8 mouse cellular contexts compared by ENCODE assay signal in the genomic region with DNA sequence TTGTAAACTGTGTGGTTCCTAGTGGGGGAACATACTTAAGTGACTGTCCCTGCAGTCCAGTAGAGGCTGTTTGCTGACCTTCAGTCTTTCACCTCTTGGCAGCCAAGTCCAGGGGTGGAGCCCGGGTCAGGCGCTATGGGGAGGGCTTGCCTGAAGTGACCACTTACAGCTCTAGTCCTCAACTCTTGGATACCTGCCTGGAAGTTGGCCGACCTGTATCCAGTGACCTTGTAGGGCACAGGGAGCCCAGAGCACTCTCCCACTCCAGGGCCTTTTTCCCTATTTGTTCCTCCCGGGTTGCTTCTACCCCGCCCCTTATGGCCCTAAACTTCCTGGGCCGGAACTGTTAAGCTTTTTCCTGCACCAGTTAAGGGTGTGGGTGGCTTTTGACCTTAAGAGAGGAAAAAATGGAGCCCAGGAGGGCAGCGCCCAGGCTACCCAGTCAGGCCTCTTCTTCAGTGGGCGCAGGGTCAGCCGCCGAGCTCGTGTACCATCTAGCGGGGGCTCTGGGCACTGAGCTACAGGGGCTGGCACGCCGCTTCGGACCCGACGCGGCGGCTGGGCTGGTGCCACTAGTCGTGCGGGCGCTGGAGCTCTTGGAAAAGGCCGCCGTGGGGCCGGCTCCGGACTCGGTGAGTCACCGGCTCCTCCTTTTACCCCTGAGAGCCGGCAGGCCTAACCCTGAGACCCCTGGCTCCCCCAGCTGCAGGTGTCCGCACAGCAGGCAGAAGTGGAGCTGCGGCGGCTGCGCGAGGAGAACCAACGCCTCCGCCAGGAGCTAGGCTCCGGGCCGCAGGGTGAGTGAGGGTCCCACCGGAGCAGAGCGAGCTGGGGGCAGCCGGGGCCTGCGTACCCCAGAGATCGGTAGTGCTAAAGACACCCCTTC. TPM values are rescaled to one million over a fixed set of nuclear protein-coding genes. Genes with fewer than 3 reads are reported as not detected.
DNase-seq lines count a peak whose midpoint lies in the region; ATAC-seq and TF ChIP-seq lines count a peak whose summit lies in the region.

Gene Rilp (plus strand): TSS at position 354 of the 886 bp plus-strand sequence.

- peak; percentile 78 for ATAC-seq in heart, embryonic 12.5 days (ENCODE audit: insufficient number of reproducible peaks, low FRiP score)
- peak; percentile 84 for ATAC-seq in kidney, embryonic 15.5 days (replicated peaks; ENCODE audit: low FRiP score)
- ATAC-seq in monocyte, adult 5-6 weeks (replicated peaks; ENCODE audit: insufficient number of reproducible peaks, low FRiP score, low TSS enrichment, poor library complexity, severe bottlenecking), result no peak

- peak within 1 kb of the TSS; percentile 52 for H3K27ac ChIP-seq in bone marrow, adult 2 months (ENCODE audit: control insufficient read depth, insufficient read depth, low read depth, low read length, poor library complexity)
- peak within 1 kb of the TSS; percentile 88 for H3K27ac ChIP-seq in heart, embryonic 12.5 days (ENCODE audit: poor library complexity, severe bottlenecking)
- peak within 1 kb of the TSS; percentile 85 for H3K27ac ChIP-seq in kidney, embryonic 15.5 days
- H3K27ac ChIP-seq in olfactory bulb, adult 2 months (ENCODE audit: insufficient read depth, low read depth, low read length), result peak within 1 kb of the TSS; percentile 54; the same call in 1 of the 2 replicates

- no peaks in the 10 kb centered on the region for H3K27me3 ChIP-seq in erythroblast, embryonic 14.5 days (ENCODE audit: control insufficient read depth)
- no peaks in the 10 kb centered on the region for H3K27me3 ChIP-seq in heart, embryonic 12.5 days (replicated peaks)
- no peaks in the 10 kb centered on the region for H3K27me3 ChIP-seq in kidney, embryonic 15.5 days

- H3K4me3 ChIP-seq in bone marrow, adult 2 months (replicated peaks; ENCODE audit: control insufficient read depth, low read depth, low read length), result peak within 1 kb of the TSS; percentile 56
- peak within 1 kb of the TSS; percentile 70 for H3K4me3 ChIP-seq in erythroblast, embryonic 14.5 days (replicated peaks)
- H3K4me3 ChIP-seq in heart, embryonic 12.5 days, result peak within 1 kb of the TSS; percentile 57
- H3K4me3 ChIP-seq in kidney, embryonic 15.5 days (replicated peaks), result peak within 1 kb of the TSS; percentile 54
- peak within 1 kb of the TSS; percentile 79 for H3K4me3 ChIP-seq in lung, adult 2 months (replicated peaks; ENCODE audit: extremely low read depth, low read depth, low read length)
- H3K4me3 ChIP-seq in olfactory bulb, adult 2 months (ENCODE audit: insufficient read depth, low read depth, low read length), result peak within 1 kb of the TSS; percentile 74

- peak within 1 kb of the TSS; percentile 78 for H3K9ac ChIP-seq in heart, embryonic 12.5 days
- peak within 1 kb of the TSS; percentile 51 for H3K9ac ChIP-seq in kidney, embryonic 15.5 days

- no peaks in the 10 kb centered on the region for H3K9me3 ChIP-seq in erythroblast, embryonic 14.5 days (ENCODE audit: control insufficient read depth, low read length)
- H3K9me3 ChIP-seq in heart, embryonic 12.5 days (replicated peaks), result no peaks in the 10 kb centered on the region
- H3K9me3 ChIP-seq in kidney, embryonic 15.5 days (replicated peaks), result no peaks in the 10 kb centered on the region

- TF ChIP-seq CTCF in bone marrow, adult 2 months (IDR thresholded peaks at IDR 0.05; ENCODE audit: control insufficient read depth, insufficient read depth, low read length), result peak; percentile 22; the same call in 1 of the 2 replicates
- TF ChIP-seq CTCF in lung, adult 2 months (IDR thresholded peaks at IDR 0.05; ENCODE audit: insufficient read depth, low read length), result no peak
- no peak for TF ChIP-seq CTCF in olfactory bulb, adult 2 months (IDR thresholded peaks at IDR 0.05; ENCODE audit: insufficient read depth, low read depth, low read length)

- DNase-seq in MN1 (ENCODE audit: low spot score), result peak; percentile 71
- peak; percentile 83 for DNase-seq in lung, adult 2 months

- peak within 1 kb of the TSS; percentile 96 for H3K4me2 ChIP-seq in heart, embryonic 12.5 days
- H3K4me2 ChIP-seq in kidney, embryonic 15.5 days, result peak within 1 kb of the TSS; percentile 91

- H3K4me1 ChIP-seq in bone marrow, adult 2 months (ENCODE audit: control insufficient read depth, insufficient read depth, low read length), result peaks cover 4% of the 10 kb centered on the region; the same call in 1 of the 2 replicates
- peaks cover 24% of the 10 kb centered on the region for H3K4me1 ChIP-seq in erythroblast, embryonic 14.5 days (ENCODE audit: control insufficient read depth)
- peaks cover 29% of the 10 kb centered on the region for H3K4me1 ChIP-seq in heart, embryonic 12.5 days (replicated peaks)
- H3K4me1 ChIP-seq in kidney, embryonic 15.5 days, result peaks cover 38% of the 10 kb centered on the region
- H3K4me1 ChIP-seq in lung, adult 2 months (ENCODE audit: control insufficient read depth, insufficient read depth, low read length), result peaks cover 8% of the 10 kb centered on the region
- peaks cover 15% of the 10 kb centered on the region for H3K4me1 ChIP-seq in olfactory bulb, adult 2 months (ENCODE audit: control insufficient read depth, insufficient read depth, low read length)

- H3K36me3 ChIP-seq in erythroblast, embryonic 14.5 days (ENCODE audit: control insufficient read depth), result peaks cover 62% of the 10 kb centered on the region
- peaks cover 40% of the 10 kb centered on the region for H3K36me3 ChIP-seq in heart, embryonic 12.5 days
- H3K36me3 ChIP-seq in kidney, embryonic 15.5 days, result peaks cover 46% of the 10 kb centered on the region

- 5% methylated on average over 43 of the region's 43 CpGs for WGBS in bone marrow, adult 2 months
- under 1% methylated on average over 43 of the region's 43 CpGs for WGBS in heart, embryonic 12.5 days
- WGBS in kidney, embryonic 15.5 days, result 1% methylated on average over 43 of the region's 43 CpGs
- WGBS in lung, adult 2 months, result 2% methylated on average over 43 of the region's 43 CpGs
- 3% methylated on average over 43 of the region's 43 CpGs for WGBS in olfactory bulb, adult 2 months

- no peak for TF ChIP-seq POLR2A in bone marrow, adult 2 months (IDR thresholded peaks at IDR 0.05; ENCODE audit: borderline replicate concordance, control insufficient read depth, low read depth, low read length)
- 0 out of 2 replicates have a peak, but pooled peaks have one; percentile 37 for TF ChIP-seq POLR2A in lung, adult 2 months (IDR thresholded peaks at IDR 0.05; ENCODE audit: borderline replicate concordance, extremely low read depth, low read depth, low read length)
- no peak for TF ChIP-seq POLR2A in olfactory bulb, adult 2 months (IDR thresholded peaks at IDR 0.05; ENCODE audit: insufficient read depth, low read depth, low read length)

RNA-seq across cellular contexts. Expression of gene Rilp, which starts in this region (rescaled TPM):
- 1.3 and 3.2 TPM in 2 replicates for polyA plus RNA-seq in bone marrow, adult 2 months (2011; ENCODE audit: insufficient read depth, insufficient read length, low replicate concordance, missing spikeins)
- polyA plus RNA-seq in erythroblast, embryonic 14.5 days (2012), result 0.10 TPM in 1 of 2 replicates, not detected in the other
- polyA plus RNA-seq in heart, embryonic 12.5 days (2016; fragmentation: Nextera tagmentation; extraction: Ambion mirVana), result 1.4 and 2.3 TPM in 2 replicates
- polyA plus RNA-seq in kidney, embryonic 15.5 days (2015; fragmentation: Nextera tagmentation; extraction: Ambion mirVana), result 1.3 TPM in 2 replicates
- 14.5 and 15.3 TPM in 2 replicates for polyA plus RNA-seq in lung, adult 2 months (2012; rRNA removed)
- not detected in 2 replicates for polyA plus RNA-seq in olfactory bulb, adult 2 months (2012; ENCODE audit: insufficient read depth, insufficient read length, low replicate concordance, missing spikeins)
- total RNA-seq in monocyte, adult 5-6 weeks (2017), result 3.7 to 7.0 TPM (median 4.9 TPM) in 3 replicates
